Mouse (Mus musculus): ENCODE measurements around the gene Syce2. TPM values are rescaled to one million over a fixed set of nuclear protein-coding genes. Genes with fewer than 3 reads are reported as not detected.
A peak's percentile ranks its signal among the peaks of the same experiment; 100 is the strongest.
"Not testable (repeated sequence)": the region's sequence is repeated elsewhere in the genome, so short reads cannot be mapped to it uniquely, and the experiment has no call there.

The Syce2 gene
- total RNA-seq, 2 experiments from 2014 or later: 16.1 to 21.1 TPM

- DNase-seq: no peak
These were observed 29.8 kb downstream of the Syce2 start, which contains the start of gene Klf1 for GRCm38 (mm10) chr8:84901752-84902151. TSS of gene Klf1 (plus strand) at chr8:84901928.

DNA sequence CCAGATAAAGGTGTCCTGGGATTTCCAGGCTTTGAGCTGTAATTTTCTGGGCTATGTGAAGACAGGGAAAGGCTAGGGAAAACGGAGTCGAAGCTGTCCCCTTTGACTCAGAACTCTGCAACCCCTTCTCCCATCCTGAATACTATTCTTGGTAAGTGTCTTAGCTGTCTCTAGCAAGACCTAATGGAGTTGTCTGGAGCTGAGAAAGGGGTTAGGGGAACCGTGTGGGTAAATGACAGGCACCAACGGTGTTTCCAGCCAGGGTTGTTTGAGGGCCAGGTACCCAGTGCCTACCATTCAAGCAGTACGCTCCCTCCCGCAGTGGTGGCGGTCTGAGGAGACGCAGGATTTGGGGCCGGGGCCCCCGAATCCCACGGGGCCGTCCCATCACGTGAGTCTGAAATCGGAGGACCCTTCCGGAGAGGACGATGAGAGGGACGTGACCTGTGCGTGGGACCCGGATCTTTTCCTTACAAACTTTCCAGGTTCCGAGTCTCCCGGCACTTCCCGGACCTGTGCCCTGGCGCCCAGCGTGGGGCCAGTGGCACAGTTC is 30.5 kb downstream of the Syce2 start:
- no peak for DNase-seq

DNA sequence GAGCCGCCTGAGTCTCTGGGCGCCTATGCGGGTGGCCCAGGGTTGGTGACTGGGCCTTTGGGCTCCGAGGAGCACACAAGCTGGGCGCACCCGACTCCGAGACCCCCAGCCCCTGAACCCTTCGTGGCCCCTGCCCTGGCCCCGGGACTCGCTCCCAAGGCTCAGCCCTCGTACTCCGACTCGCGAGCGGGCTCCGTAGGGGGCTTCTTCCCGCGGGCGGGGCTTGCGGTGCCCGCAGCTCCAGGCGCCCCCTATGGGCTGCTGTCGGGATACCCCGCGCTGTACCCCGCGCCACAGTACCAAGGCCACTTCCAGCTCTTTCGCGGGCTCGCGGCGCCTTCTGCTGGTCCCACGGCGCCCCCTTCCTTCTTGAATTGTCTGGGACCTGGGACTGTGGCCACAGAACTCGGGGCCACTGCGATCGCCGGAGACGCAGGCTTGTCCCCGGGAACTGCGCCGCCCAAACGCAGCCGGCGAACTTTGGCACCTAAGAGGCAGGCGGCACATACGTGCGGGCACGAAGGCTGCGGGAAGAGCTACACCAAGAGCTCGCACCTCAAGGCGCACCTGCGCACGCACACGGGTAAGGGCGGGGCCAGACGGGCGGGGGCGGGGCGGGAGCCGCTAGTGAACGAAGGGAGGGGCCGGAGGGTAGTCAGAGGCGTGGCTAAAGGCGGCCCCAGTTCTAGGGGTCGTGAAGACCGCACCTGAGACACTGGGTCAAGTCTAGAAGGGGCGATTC is 31.2 kb downstream of the Syce2 start:
- DNase-seq: peak; percentile 96

- DNase-seq: no peak
These were observed 32.4 kb downstream of the Syce2 start for GRCm38 (mm10) chr8:84904351-84904750.

- DNase-seq: no peak
These were observed 35.1 kb downstream of the Syce2 start for GRCm38 (mm10) chr8:84907037-84907436.

GRCm38 (mm10) chr8:84907493-84907892 is 35.6 kb downstream of the Syce2 start:
- DNase-seq: no peak

- DNase-seq: not testable (repeated sequence)
These were observed 36.1 kb downstream of the Syce2 start for GRCm38 (mm10) chr8:84907979-84908378.

- DNase-seq: peak; percentile 96
These were observed 36.7 kb downstream of the Syce2 start, which contains the start of gene Dnase2a for GRCm38 (mm10) chr8:84908421-84909161. TSS of gene Dnase2a (plus strand) at chr8:84908560.

GRCm38 (mm10) chr8:84909162-84909767 is 37.4 kb downstream of the Syce2 start:
- DNase-seq: no peak

GRCm38 (mm10) chr8:84909949-84910348 is 38.0 kb downstream of the Syce2 start:
- DNase-seq: no peak

DNA sequence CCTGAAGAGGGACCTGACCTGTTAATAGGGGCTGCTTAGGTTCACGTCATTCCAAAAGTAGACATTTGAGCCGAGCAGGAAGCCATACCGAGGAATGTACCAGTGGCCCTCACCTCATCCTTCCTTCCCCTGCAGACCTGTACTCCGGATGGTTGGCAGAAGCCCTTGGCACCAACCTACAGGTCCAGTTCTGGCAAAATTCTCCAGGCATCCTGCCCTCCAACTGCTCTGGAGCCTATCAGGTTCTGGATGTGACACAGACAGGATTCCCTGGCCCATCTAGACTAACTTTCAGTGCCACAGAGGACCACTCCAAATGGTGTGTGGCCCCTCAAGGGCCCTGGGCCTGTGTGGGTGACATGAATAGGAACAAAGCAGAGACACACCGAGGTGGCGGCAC is 38.6 kb downstream of the Syce2 start:
- no peak for DNase-seq

DNA sequence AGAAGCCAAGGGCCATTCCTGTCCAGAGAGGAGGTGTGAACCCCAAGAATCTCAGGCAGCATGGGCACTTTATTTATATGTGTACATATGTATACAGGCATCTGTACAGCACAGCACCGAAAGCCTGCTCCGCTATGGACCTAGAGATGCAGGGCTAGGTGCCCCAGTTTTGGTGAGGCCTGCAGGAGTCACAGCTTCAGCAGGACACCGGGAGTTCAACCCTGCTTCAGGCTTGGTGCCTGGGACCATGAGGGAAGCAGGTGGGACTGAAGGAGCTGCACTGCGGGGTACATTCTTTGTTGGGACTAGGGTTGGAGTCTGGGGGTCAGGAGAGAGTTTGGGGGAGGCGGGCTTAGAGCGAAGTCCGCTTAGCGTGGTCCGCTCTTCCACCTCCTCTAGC is 39.9 kb downstream of the Syce2 start:
- DNase-seq: no peak

DNA sequence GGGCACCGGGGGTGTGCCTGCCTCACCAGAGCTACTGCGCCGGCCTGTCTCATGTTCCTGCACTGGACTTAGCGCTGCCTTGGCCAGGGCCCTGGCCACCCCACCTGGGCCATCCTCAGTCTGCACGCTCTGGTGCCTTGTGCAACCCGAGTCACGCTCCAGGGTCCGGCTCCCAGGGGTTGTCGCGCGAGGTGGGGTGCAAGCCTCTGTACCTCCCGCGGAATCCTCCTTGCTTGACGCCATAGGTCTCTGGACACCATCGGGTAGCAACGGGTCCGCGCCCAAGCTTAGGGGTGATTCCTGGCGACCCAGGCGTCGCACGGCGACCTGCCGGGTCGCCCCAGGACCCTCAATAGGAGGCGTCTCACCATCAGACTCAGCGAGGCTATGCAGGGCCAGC is 40.5 kb downstream of the Syce2 start:
- DNase-seq: no peak

- peak; percentile 71 for DNase-seq
These were observed 41.1 kb downstream of the Syce2 start for GRCm38 (mm10) chr8:84912895-84913501.

DNA sequence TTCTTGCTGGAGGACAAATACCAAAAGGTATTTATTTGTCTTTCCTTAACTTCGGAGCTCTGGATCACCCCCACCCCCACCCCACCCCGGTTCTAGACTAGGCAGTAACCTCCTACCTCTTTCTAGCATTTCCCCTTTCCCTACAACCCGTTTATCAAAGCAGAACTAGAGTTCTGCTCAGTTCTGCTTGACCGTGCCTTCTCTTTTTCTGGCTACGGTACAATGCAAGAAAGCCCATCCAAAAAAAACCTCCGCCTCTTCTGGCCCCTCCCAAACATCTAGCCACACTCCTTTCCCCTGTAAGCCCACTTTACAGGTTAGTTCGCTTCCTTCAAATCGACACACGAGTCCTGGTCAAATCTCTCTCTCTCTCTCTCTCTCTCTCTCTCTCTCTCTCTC is 41.6 kb downstream of the Syce2 start:
- DNase-seq: no peak

- DNase-seq: no peak
These were observed 42.0 kb downstream of the Syce2 start for GRCm38 (mm10) chr8:84913960-84914359.

- DNase-seq: no peak
These were observed 43.4 kb downstream of the Syce2 start for GRCm38 (mm10) chr8:84915269-84915668.

GRCm38 (mm10) chr8:84917781-84918180 is 45.9 kb downstream of the Syce2 start:
- no peak for DNase-seq

- no peak for DNase-seq
These were observed 46.7 kb downstream of the Syce2 start for GRCm38 (mm10) chr8:84918646-84919045.

GRCm38 (mm10) chr8:84921596-84921995 is 49.7 kb downstream of the Syce2 start:
- no peak for DNase-seq

DNA sequence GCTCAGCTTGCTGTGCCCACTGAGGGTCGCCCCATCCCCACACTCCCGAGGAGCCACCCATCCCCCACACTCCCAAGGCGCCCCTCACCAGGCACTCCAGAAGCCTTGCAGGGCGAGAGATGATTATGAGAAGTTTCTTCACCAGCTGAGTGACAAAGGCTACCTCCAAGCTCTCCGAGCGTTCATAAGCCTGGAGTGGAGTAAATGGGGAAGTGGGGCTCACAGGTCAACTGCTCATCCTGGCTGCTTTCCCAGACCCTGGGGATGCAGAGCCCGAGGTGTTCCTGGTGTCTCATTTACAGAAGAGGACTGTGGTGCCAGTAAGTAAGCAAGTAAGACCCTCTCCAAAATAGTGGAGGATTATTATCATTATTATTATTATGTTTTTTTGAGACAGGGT is 53.6 kb downstream of the Syce2 start:
- no peak for DNase-seq

DNA sequence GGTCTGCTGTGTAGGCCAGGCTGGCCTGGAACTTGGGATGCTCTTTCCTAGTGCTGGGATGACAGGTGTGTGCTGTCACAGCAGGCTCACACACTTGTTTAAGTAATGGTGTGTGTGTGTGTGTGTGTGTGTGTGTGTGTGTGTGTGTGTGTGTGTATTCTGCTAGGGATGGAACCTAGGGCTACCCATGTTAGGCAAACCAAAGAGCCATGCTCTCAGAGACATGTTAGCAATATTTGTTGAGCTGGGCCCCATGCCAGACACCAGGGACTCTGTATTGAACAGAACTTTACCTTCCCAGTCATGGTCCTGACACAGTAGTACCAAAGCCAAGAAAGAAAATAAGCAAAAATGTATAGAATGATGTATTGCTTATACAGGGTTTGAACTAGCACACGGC is 55.6 kb downstream of the Syce2 start:
- no peak for DNase-seq
